Mouse (Mus musculus): Measurements from ENCODE around the gene Dusp16. TPM values are rescaled to one million over a fixed set of nuclear protein-coding genes. Genes with fewer than 3 reads are reported as not detected.

The Dusp16 gene
- polyA plus RNA-seq, 1 experiment from 2014 or later = 5.1 TPM

DNA sequence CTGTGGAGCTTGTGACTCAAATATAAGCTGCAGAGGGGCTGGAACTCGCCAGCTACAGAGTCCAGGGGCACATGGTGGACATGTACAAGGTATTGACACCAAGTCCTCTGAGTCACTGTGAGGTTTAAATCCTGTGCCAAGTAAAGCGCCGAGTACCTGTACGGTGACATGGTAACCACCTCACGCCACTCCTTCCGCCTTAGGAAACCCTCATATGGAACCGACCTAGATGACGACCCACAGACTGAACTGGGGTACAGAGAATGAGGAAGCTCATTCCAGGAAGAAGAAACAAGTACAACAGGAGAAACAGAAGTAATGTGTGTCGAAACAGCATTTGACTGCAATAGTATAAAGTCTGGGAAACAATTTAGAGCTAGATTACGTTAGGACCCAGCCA lies 3.9 kb upstream of the Dusp16 start:
- WGBS = 88% methylated on average over 10 of the region's 10 CpGs
- H3K4me1 ChIP-seq (ENCODE audit: control insufficient read depth, insufficient read depth, low read depth, low read length) = no peaks in the 10 kb centered on the region; the same call in 1 of the 2 replicates
- H3K4me2 ChIP-seq (ENCODE audit: low read length) = no peak overlapping the region
- ATAC-seq = no peak
- no peaks in the 10 kb centered on the region for H3K36me3 ChIP-seq (ENCODE audit: control insufficient read depth, insufficient read depth, low read length)
- no peak overlapping the region for H3K9ac ChIP-seq (ENCODE audit: low read depth, low read length)
- H3K27me3 ChIP-seq (replicated peaks; ENCODE audit: control insufficient read depth, insufficient read depth, low read length) = no peaks in the 10 kb centered on the region; the same call in 1 of the 2 replicates
- H3K9me3 ChIP-seq (ENCODE audit: control insufficient read depth, low read length) = no peaks in the 10 kb centered on the region
- H3K4me3 ChIP-seq (ENCODE audit: low read length) = no peak overlapping the region
- no peak overlapping the region for H3K27ac ChIP-seq (ENCODE audit: low read depth, low read length)

DNA sequence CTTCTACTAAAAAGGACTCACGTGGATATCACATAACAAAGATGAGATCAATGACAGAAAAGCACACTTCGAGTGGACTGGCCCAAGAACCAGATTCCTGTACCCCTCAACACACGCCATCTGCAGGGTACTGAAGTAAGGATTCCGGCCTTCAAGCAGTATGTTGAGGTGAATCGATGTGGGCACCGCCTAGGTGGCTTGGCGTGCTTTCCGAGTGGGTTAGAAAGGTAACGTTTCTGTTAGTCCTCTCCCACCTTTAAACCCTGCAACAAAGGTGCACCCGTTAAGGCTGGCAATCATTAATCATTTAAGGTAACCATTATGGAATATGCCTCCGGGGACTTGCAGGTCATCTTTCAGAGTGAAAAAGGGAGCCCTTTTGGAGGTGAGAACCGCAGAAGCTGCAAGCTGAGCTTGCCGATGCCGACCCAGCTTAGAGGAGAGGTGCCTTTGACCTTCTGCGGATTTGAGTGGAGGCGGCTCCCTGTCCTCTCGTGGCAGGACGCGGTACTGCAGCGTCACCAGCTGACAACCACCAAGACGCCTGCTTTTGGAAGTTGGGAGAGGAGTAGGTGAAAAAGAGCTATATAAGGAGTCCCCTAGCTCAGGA lies 1.6 kb upstream of the Dusp16 start:
- H3K4me3 ChIP-seq (ENCODE audit: low read length) = peak overlapping the region; percentile 11
- H3K9ac ChIP-seq (ENCODE audit: low read depth, low read length) = no peak overlapping the region
- H3K9me3 ChIP-seq (ENCODE audit: control insufficient read depth, low read length) = no peaks in the 10 kb centered on the region
- peak overlapping the region; percentile 42 for H3K4me2 ChIP-seq (ENCODE audit: low read length)
- H3K27me3 ChIP-seq (replicated peaks; ENCODE audit: control insufficient read depth, insufficient read depth, low read length) = no peaks in the 10 kb centered on the region; the same call in 1 of the 2 replicates
- H3K36me3 ChIP-seq (ENCODE audit: control insufficient read depth, insufficient read depth, low read length) = no peaks in the 10 kb centered on the region
- ATAC-seq = no peak
- WGBS = 15% methylated on average over 21 of the region's 21 CpGs
- no peaks in the 10 kb centered on the region; the same call in 1 of the 2 replicates for H3K4me1 ChIP-seq (ENCODE audit: control insufficient read depth, insufficient read depth, low read depth, low read length)
- no peak overlapping the region for H3K27ac ChIP-seq (ENCODE audit: low read depth, low read length)

DNA sequence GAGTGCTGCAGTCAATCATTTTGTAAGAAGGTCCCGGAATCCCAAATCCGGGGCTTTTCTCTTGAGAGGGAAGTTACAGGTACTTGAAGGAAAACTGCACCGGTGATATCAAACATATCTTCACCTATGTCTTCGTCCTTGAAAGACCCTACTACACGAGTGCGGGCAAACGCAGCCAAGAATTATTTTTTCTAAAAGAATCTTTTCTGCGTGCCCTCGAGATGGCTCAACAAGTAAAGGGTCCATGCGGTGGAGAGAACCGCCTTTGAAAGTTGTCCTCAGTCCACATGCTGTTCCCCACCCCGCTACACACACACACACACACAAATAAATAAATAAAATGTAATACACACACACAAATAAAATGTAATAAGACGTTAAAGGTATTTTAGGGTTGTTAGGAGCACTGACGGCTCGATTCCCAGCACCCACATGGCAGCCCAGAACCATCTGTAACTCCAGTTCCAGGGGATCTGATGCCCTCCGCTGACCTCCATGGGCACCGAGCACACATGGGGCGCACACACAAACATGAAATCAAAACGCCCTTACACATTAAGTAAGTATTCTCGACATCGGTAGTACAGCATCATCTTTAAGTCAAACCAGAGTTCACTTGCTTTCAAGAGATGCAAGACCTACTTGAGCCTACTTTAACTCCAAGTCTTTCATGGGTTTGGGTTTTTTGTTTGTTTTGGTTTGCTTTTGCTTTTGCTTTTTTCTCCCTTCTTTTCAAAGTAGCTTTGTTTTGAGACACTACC lies 801 bp upstream of the Dusp16 start:
- WGBS = 40% methylated on average over 21 of the region's 21 CpGs
- Histone ChIP-seq H3K4me3 (ENCODE audit: low read length) (peak overlapping the region; percentile 81), H3K27me3 (replicated peaks; ENCODE audit: control insufficient read depth, insufficient read depth, low read length) (no peaks in the 10 kb centered on the region; the same call in 1 of the 2 replicates), H3K9ac (ENCODE audit: low read depth, low read length) (peak overlapping the region; percentile 82), H3K4me1 (ENCODE audit: control insufficient read depth, insufficient read depth, low read depth, low read length) (no peaks in the 10 kb centered on the region; the same call in 1 of the 2 replicates), H3K36me3 (ENCODE audit: control insufficient read depth, insufficient read depth, low read length) (no peaks in the 10 kb centered on the region), H3K9me3 (ENCODE audit: control insufficient read depth, low read length) (no peaks in the 10 kb centered on the region), H3K27ac (ENCODE audit: low read depth, low read length) (peak overlapping the region; percentile 4; the same call in 1 of the 2 replicates), H3K4me2 (ENCODE audit: low read length) (peak overlapping the region; percentile 66)
- no peak; the same call in 1 of the 2 replicates for ATAC-seq

DNA sequence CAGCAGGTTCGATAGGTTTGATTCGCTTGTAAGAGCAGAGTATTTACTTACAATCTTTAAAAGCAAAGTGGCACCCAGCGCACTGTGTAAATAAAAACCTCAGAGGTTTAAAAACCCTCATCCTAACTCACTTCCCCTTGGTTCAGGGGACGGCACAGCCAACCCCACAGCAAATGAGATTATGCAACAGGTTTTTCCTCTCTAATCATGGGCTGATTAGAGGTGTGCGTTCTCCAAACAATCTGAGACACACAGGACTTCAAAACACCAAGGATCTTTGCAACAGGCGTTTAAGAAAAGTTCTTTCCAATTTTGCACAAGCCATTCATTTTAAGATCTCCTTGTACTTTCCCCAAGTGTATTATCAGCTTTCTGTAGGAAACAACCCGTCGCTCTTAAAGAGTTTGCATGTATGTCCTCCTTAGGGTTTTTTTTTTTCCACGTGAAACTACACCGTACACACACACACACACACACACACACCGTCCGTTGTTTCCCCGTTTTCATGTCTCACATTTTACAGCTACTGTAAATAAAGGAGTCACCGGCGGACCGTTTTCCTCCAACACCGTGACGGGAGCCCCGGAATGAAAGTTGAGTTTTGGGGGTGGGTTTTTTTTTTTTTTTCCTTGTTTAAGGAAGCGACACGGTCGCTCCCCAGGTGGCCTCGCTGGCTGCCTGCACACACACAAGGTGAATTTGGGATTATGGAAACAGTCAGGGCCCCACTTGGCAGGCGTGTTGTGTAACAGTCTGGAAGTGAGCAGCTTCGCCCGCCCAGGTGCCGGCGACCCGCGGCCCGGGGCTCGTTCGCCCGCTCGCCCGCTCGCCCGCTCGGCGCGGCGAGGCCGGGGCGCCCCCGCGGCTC lies 940 bp downstream of the Dusp16 start:
- Histone ChIP-seq H3K27me3 (replicated peaks; ENCODE audit: control insufficient read depth, insufficient read depth, low read length) (no peaks in the 10 kb centered on the region; the same call in 1 of the 2 replicates), H3K27ac (ENCODE audit: low read depth, low read length) (peak overlapping the region; percentile 85), H3K9ac (ENCODE audit: low read depth, low read length) (peak overlapping the region; percentile 82), H3K4me2 (ENCODE audit: low read length) (peak overlapping the region; percentile 66), H3K36me3 (ENCODE audit: control insufficient read depth, insufficient read depth, low read length) (no peaks in the 10 kb centered on the region), H3K4me3 (ENCODE audit: low read length) (peak overlapping the region; percentile 81), H3K9me3 (ENCODE audit: control insufficient read depth, low read length) (no peaks in the 10 kb centered on the region), H3K4me1 (ENCODE audit: control insufficient read depth, insufficient read depth, low read depth, low read length) (no peaks in the 10 kb centered on the region; the same call in 1 of the 2 replicates)
- 2% methylated on average over 24 of the region's 46 CpGs for WGBS
- ATAC-seq = no peak

DNA sequence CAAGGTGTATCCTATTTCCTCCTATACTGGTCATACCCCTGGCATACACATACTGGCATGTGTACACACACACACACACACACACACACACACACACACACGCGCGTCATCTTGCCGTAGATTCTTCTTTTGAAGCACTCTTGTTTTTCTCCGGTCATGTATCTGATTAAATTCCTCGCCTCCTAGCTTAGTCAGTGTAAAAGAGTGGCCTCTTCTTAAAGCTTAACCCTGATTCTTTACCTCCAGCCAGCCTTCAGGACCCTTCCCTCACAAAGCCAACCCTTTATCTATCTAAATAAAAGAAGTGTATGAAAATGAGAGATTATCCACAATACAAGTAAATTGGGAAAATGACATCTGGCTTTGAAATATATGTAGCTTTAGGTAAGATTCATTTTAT lies 3.3 kb downstream of the Dusp16 start:
- no peaks in the 10 kb centered on the region for H3K9me3 ChIP-seq (ENCODE audit: control insufficient read depth, low read length)
- H3K4me1 ChIP-seq (ENCODE audit: control insufficient read depth, insufficient read depth, low read depth, low read length) = no peaks in the 10 kb centered on the region; the same call in 1 of the 2 replicates
- no peak overlapping the region for H3K9ac ChIP-seq (ENCODE audit: low read depth, low read length)
- H3K27ac ChIP-seq (ENCODE audit: low read depth, low read length) = no peak overlapping the region
- H3K4me3 ChIP-seq (ENCODE audit: low read length) = no peak overlapping the region
- ATAC-seq = no peak
- H3K36me3 ChIP-seq (ENCODE audit: control insufficient read depth, insufficient read depth, low read length) = no peaks in the 10 kb centered on the region
- no peaks in the 10 kb centered on the region; the same call in 1 of the 2 replicates for H3K27me3 ChIP-seq (replicated peaks; ENCODE audit: control insufficient read depth, insufficient read depth, low read length)
- no peak overlapping the region for H3K4me2 ChIP-seq (ENCODE audit: low read length)
- 71% methylated on average over 6 of the region's 6 CpGs for WGBS

DNA sequence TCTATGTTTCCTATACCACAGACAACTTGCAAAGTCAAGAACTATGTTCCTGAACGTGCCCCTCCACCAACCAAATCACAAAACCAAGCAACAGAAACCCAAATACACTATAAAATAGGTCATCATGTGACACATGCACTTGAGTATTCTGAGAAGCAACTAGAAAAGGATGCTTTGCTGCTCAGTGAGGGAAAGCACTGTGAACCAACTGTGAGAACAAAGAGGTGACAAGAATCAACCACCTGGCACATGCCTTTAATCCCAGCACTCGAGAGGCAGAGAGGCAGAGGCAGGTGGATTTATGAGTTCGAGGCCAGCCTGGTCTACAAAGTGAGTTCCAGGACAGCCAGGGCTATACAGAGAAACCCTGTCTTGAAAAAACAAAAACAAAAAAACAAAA lies 6.0 kb downstream of the Dusp16 start:
- no peaks in the 10 kb centered on the region for H3K9me3 ChIP-seq (ENCODE audit: control insufficient read depth, low read length)
- no peak overlapping the region for H3K4me2 ChIP-seq (ENCODE audit: low read length)
- H3K4me3 ChIP-seq (ENCODE audit: low read length) = no peak overlapping the region
- H3K9ac ChIP-seq (ENCODE audit: low read depth, low read length) = no peak overlapping the region
- H3K27ac ChIP-seq (ENCODE audit: low read depth, low read length) = no peak overlapping the region
- ATAC-seq = no peak
- WGBS = 77% methylated on average over 3 of the region's 3 CpGs
- no peaks in the 10 kb centered on the region for H3K36me3 ChIP-seq (ENCODE audit: control insufficient read depth, insufficient read depth, low read length)
- no peaks in the 10 kb centered on the region for H3K4me1 ChIP-seq (ENCODE audit: control insufficient read depth, insufficient read depth, low read depth, low read length)
- H3K27me3 ChIP-seq (replicated peaks; ENCODE audit: control insufficient read depth, insufficient read depth, low read length) = no peaks in the 10 kb centered on the region

DNA sequence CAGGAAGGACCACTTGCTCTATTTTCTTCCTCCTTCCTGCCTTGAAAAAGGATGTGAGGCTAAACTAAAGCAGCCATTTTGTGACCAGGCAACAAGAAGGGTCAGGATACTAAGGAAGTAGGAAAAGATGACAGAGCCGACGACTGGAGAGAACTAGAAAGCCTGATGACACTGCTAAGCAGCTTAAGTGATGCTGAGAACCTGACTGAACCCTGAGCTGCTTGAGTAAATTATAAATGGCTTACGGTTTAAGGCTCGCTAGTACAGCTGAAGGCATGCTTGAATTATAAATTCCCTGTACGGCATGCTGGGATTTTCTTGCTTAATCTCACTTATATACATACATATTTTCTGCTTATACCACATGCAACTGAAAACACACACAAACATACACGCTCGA lies 9.5 kb downstream of the Dusp16 start:
- 91% methylated on average over 7 of the region's 7 CpGs for WGBS
- H3K4me2 ChIP-seq (ENCODE audit: low read length) = no peak overlapping the region
- no peak overlapping the region for H3K4me3 ChIP-seq (ENCODE audit: low read length)
- no peak overlapping the region for H3K9ac ChIP-seq (ENCODE audit: low read depth, low read length)
- H3K36me3 ChIP-seq (ENCODE audit: control insufficient read depth, insufficient read depth, low read length) = no peaks in the 10 kb centered on the region
- no peaks in the 10 kb centered on the region for H3K9me3 ChIP-seq (ENCODE audit: control insufficient read depth, low read length)
- H3K4me1 ChIP-seq (ENCODE audit: control insufficient read depth, insufficient read depth, low read depth, low read length) = no peaks in the 10 kb centered on the region
- H3K27me3 ChIP-seq (replicated peaks; ENCODE audit: control insufficient read depth, insufficient read depth, low read length) = no peaks in the 10 kb centered on the region
- H3K27ac ChIP-seq (ENCODE audit: low read depth, low read length) = no peak overlapping the region
- ATAC-seq = no peak

DNA sequence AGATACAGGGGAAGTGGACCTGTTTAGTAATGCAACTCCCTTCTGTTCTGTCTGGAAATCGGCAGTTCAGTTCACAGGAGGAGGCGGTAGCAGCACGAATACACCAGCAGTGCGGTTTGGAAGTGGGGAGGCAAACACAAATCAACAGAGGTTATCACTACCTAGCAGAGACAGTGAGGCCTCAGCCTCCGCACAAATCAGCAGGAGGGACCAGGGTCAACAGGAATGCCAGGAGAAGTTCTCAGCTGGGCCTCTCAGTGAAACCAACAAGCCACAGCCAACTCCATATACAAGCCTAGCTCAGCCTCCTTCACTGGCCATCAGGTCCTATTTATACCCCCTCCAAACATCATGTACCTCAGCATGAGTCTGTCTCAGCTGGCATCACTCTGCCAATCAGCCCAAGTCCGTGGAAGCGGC lies 10.9 kb downstream of the Dusp16 start:
- Histone ChIP-seq H3K27ac (ENCODE audit: low read depth, low read length) (no peak overlapping the region), H3K9ac (ENCODE audit: low read depth, low read length) (no peak overlapping the region), H3K4me2 (ENCODE audit: low read length) (no peak overlapping the region), H3K4me1 (ENCODE audit: control insufficient read depth, insufficient read depth, low read depth, low read length) (no peaks in the 10 kb centered on the region), H3K9me3 (ENCODE audit: control insufficient read depth, low read length) (no peaks in the 10 kb centered on the region), H3K27me3 (replicated peaks; ENCODE audit: control insufficient read depth, insufficient read depth, low read length) (no peaks in the 10 kb centered on the region), H3K36me3 (ENCODE audit: control insufficient read depth, insufficient read depth, low read length) (no peaks in the 10 kb centered on the region), H3K4me3 (ENCODE audit: low read length) (no peak overlapping the region)
- 81% methylated on average over 7 of the region's 7 CpGs for WGBS
- no peak for ATAC-seq

DNA sequence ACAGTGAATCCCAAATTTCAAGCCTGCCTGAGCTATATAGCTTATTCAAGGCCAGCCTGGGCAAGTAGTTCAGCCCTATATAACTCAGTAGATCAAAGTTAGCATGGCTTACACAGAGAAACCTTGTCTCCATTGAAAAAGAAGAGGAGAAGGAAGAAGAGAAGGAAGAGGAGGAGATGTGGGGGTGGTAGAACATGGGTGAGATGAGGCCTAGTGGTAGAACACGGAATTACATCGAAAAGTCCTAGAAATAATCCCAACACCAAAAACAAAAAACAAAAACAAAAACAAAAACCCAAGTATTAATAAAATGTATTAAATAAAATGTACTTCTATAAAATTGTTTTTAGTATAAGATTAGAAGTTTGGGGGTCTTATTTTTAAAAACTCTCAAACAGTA lies 12.4 kb downstream of the Dusp16 start:
- H3K27ac ChIP-seq (ENCODE audit: low read depth, low read length) = no peak overlapping the region
- H3K4me2 ChIP-seq (ENCODE audit: low read length) = no peak overlapping the region
- 77% methylated on average over 2 of the region's 2 CpGs for WGBS
- ATAC-seq = no peak
- H3K9ac ChIP-seq (ENCODE audit: low read depth, low read length) = no peak overlapping the region
- no peaks in the 10 kb centered on the region for H3K4me1 ChIP-seq (ENCODE audit: control insufficient read depth, insufficient read depth, low read depth, low read length)
- no peak overlapping the region for H3K4me3 ChIP-seq (ENCODE audit: low read length)
- no peaks in the 10 kb centered on the region for H3K36me3 ChIP-seq (ENCODE audit: control insufficient read depth, insufficient read depth, low read length)
- H3K27me3 ChIP-seq (replicated peaks; ENCODE audit: control insufficient read depth, insufficient read depth, low read length) = no peaks in the 10 kb centered on the region
- no peaks in the 10 kb centered on the region for H3K9me3 ChIP-seq (ENCODE audit: control insufficient read depth, low read length)
